Mouse (Mus musculus): ENCODE results near the gene Myo1a.
"Not testable (repeated sequence)": the region's sequence is repeated elsewhere in the genome, so short reads cannot be mapped to it uniquely, and the experiment has no call there.

Myo1a gene

DNA sequence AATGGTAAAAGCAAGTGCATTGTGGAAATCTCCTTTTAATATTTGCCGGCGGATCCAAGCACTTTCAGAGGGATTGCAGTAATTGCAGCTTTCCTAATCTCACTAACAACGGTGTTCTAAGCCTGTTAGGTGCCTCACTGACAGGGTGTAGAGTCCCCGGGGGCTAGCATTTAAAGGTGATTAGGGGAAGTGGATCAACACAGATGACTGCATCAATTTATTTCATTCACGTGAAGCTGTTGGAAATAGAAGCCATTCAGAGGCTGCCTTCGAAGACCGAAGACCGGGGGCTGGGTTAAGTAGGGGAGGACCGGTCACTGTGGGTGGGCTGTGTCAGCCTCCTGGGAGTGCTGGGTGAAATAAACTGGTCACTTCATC is 26.0 kb downstream of the Myo1a start:
- DNase-seq = no peak

DNA sequence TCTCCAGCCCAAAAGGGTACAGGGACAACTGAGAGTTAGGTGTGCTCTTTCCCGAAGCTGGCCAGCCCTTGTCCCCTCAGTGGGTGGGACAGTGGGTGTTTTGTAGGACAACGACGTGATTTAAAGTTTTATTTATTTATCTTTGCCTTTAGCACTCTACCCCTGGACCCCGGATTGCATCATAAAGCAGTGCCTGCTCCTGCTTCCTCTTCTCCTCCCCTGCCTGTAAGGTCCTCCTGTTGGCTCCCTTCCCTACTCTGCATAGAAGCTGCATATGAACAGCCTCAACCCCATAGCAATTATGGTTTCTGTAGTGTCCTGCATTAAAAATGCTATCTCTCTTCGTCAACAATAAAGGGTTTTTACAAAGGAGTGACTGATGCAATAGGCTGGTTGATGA is 26.4 kb downstream of the Myo1a start:
- no peak for DNase-seq

DNA sequence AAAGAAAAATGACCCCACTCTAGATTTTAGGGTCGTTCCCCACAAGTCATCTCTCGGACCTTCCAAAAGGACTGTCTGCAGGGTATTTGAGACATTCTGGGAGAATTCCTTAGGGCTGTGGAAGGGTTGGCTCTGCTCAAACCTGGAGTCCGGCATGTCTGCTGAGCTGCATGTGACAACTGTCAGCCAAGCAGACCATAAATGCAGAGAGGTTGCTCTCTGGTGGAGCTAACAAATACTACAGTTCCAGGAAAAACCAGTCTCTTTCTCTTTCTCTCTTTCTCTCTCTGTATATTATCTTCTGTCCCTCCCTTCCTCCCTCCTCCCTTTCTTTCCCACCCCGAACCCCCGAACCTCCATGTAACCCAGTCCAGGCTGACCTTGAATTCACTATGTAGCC is 29.5 kb downstream of the Myo1a start:
- no peak for DNase-seq

DNA sequence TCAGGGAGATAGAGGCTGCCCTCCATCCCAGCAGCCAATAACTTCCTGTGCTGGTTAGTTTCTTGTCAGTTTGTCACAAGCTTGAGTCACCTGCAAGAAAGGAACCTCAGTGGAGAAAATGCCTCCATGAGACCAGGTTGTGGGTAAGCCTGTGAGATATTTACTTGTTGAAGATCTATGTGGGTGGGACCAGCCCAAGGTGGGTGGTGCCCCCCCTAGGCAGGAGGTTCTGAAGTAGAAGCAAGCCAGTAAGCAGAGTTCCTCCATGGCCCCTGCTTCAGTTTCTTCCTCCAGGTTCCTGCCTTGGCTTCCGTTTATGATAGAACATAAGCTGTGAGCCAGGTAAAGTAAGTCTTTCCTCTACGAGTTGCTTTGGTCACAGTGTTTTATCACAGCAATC is 31.3 kb downstream of the Myo1a start:
- no peak for DNase-seq

DNA sequence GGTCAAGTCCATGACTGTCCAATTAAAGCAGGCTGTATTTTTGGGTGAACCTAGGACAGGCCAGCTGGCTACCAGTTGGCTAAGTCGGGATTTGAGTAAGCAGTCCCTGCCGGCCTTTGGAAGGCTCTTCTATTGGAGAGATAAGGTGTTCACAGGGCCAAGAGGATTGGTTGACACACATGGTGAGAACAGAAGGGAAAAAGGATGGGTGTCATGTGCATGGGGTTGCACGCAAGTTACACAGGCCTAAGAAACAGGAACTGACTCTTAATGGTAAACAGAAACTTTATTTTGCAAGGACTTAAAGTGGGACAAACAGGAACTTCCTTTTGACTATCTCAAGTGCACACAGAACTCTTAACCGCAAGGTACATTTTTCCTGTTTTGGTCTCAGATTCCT is 31.9 kb downstream of the Myo1a start:
- DNase-seq = no peak

DNA sequence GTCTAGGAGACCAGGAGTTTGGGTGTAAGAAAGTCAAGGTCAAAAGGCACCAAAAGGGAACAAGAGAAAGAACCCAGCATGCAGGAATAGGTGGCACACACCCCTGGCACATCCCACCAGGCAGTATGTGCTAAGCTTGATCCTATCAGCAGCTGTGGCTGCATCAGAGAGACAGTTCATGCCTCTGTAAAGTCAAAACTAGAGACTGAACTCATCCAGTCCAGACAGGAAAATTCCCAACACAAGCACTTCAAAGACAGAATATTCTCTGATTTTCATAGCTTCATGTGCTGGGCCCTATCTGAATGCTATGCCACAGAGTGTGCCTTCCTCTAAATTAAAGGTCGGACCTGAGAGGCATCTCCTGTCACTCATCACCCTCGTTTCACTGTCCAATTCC is 32.6 kb downstream of the Myo1a start:
- no peak for DNase-seq

DNA sequence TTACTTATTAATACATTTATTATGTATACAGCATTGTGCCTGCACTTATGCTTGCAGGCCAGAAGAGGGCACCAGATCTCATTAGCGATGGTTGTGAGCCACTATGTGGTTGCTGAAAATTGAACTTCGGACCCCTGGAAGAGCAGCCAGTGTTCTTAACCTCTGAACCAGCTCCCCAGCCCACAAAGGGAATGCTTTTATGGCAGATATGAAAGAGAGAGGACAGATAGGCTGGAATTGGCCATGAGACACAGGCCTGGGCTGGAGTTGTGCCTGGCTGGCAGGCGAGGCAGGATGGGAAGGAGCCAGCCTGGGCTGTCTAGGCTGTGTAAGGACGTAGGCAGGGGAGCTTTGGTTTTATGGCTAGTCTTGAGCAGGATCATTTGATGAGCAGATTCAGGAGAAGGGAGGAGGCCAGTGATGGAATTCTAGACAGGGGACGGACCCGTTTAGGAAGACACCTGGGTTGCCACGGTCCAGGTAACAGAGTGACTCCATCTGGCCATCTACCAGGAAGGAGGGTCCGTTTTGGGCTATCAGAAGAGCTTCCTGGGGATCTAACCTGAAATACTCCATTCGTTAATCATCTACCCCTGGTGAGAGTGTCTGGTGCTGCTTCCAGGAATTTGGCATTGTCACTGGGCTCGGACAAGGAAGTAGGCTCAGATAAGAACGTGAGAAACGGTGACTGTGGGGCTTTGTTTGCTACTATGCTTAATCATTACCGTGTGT is 33.3 kb downstream of the Myo1a start:
- DNase-seq = peak; percentile 18

DNA sequence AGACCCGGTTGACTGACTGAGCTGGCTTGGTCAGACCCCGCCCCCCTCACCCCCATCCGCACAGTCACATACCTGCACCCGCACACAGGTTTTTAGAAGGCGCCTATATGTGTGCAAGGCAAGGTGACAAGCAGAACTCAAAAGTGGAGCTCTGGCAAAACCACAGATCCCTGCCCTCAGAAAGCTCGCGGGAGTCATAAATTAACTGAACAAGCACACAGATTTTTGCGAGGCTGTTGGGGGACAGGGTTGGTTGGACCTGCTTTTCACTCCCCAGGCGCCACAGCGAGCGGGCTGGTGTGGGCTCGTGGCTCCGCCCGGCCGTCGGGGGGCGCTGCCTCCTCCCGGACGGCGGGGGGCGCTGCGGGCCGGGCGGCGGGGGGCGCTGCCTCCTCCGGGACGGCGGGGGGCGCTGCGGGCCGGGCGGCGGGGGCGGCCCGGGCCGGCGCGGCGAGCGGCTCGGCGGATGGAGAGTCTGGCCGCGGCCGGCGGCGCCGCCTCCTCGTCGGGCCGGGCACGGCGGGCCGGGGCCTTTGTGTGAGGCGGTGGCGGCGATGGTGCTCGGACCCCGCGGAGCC is 34.2 kb downstream of the Myo1a start, which contains the start of gene Zbtb39:
Gene Zbtb39, plus strand, starts transcription at position 456 of the 578 bp plus-strand sequence.
- peak; percentile 65 for DNase-seq

DNA sequence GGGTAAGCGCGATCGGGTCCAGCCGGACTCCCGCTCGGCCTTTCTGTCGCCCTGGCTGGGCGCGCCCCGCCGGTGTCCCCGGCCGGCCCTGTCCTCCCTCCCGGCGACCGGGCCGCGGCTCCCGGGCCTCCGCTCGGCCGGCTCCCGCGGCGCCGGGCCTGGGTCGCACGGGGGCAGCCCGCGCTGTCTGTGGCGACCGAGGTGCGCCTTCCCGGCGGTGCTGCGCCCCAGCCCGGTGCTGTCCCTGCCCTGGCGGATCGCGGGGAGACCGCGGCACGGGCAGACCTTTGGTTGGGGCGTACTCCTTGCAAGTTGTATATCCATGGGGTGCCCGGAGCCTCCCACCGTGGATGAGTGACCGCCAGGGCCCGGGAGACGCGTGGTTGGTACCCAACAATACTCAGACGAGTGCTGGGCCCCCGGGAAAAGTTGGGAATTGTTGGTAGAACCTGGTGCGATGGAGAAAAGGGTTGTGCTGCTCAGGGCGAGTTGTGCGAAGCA is 34.7 kb downstream of the Myo1a start:
- no peak for DNase-seq

DNA sequence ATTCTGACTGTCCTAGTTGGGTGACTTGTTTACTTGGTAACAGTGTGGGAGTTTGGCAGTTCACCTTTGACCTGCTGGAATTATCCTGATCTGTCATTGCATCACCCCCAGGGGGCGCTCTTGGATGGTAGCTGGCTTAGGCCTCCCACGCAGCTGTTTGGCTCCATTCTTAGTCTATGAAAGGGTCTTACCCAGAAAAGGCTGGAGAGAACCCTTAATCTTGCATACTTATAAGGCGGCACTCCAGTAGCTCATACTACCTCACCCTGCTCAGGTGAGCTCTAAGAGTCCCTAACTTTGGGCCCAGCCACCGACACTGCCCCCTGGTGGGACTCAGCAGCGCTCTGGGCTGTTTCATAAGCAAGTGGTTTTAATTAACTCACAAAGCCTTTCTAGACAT is 39.7 kb downstream of the Myo1a start:
- no peak for DNase-seq

DNA sequence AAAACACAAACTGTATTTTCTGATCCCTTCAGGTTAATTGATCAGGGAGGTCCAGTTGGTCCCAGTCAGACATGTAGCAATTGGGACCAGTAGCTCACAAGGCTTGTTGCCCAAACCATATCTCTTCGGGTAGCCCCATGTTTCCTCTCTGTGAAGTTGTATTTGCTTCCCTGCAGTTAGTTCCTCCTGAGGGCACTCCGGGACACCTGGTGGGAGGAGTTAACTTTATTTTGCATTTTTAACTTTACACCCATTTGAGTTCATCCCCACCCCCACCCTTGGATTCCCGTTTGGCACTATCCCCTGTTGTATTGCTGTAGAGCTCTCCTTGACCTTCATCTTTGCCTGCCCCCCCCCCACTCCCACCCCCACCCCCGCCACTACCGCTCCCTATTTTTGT is 40.9 kb downstream of the Myo1a start:
- no peak for DNase-seq

DNA sequence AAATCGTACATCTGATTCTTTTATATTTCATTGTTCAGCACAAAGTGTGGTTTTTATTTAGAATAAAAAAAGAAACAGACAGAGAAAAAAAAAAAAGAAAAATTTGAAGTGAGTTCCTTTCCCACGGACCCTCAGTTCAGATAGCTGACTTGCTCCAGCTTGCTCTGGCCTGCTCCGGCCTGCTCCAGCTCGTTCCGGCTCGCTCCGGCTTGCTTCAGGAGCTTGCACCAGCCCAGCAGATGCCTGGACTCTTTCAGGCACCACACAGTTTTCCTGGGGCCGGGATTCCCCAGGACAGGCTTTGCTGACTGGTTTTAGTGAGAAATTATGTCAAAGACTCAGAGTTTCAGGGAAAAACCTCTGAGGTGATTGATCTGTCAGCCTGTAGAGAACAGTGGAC is 42.3 kb downstream of the Myo1a start:
- DNase-seq = no peak

DNA sequence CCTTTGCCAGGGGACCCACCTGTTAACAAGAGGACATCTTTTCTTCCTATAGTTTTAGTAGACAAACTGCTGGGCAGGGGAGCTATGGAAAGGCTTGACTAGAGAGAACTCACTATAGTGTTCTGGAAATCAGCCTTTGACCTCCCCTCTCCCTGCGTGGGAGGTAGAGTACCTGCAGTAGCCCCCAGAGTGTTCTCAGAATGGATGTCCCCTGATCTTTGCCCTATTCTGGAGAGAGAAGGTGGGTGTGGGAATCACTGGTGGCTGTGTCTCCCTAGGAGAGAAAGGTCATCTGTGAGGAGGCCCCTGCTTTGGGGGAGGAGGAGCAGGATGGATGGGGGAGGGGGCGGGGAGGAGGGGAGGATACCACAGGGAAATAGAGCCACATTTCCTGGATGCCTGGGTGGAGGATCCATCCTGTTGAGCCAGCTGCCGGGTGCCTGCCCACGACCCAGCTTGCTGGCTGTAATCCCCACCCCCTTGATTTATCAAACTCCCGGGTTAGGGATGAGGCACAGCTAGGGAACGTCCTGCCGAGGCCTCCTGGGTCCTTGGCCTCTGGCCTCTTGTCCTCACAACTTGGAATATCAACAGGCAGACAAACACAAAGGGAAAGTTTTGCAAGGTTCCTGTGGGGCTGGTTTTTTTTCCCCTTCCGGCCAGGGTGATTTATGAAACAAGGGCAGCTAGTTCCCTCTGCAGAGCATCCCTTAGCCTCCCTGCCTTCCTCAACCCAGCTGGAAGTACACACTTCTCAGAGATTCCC is 44.1 kb downstream of the Myo1a start:
- DNase-seq = no peak

DNA sequence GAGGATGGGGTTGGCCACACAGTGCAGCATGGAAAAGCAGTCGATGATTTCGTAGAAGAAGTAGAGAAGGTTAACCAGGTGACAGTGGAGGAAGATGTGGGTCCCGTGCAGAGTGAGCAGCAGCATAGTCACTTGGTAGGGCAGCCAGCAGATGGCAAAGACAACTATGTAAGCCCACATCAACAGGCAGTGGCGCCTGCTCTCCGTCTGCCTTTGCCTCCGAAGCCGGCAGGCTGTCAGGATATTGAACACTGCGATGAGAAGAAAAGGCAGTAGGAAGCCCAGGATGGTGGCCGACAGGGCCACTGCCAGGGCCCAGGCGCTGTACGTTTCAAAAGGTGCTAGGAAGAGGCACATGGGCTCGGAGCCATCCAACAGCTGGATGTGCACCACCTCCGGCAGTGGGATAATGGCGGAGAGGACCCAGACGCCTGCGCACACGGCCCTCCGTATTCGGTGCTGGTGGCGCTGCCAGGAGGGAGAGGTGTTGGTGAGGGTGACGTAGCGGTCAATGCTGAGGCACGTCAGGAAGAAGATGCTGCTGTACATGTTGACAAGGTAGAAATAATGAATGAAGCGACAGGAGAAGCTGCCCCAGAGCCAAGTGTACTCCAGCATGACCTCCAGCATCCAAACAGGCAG is 45.3 kb downstream of the Myo1a start:
- DNase-seq = no peak

DNA sequence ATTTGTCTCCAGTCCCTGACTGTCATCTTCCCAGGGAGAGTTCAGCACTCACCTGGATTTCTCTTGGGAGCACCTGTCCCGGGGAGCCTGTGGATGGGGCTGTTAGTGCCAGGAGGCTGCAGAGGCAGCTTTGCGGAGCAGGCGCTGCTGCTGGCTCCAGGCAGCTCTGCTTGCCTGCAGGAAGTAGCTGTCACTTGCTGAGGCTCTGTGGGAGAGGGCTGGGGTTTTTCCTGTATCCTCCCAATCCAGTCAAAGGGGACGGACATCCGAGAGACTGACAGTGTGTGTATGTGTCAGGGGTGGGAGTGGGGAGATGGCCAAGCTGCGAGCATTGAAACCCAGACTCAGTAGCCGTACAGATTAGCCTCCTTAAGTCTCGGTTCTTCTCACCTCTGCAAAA is 46.6 kb downstream of the Myo1a start, which contains the start of gene Gpr182:
Gene Gpr182, minus strand, starts transcription at position 185 of the 400 bp plus-strand sequence.
- no peak for DNase-seq

DNA sequence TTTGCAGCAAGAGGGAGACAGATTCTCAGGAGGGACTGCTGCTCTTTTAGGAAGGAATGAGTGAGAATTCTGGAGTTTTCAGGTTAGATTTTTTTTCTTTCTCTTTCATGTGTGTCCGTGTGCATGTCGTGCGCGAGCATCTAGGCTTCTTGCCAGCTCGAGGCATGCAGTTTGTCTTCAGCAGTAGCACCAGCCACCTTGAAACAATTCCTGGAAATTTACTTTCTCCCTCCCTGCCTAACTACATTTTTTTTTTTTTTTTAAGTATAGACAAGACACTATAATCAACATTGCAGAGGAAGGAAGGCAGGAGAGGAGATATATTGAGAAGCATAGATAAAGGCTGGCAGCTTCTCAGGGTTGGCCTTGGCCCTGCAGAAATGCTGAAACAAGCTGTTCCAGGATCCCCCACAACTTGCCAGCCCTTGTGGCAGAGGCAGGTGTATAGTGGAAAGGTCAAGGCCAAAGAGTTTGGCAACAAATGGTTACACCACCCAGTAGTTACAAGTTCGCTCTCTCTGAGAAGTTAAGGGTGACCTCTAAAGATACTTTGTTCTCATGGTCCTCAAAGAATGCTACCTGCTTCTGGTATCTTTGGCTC is 49.7 kb downstream of the Myo1a start:
- no peak for DNase-seq

DNA sequence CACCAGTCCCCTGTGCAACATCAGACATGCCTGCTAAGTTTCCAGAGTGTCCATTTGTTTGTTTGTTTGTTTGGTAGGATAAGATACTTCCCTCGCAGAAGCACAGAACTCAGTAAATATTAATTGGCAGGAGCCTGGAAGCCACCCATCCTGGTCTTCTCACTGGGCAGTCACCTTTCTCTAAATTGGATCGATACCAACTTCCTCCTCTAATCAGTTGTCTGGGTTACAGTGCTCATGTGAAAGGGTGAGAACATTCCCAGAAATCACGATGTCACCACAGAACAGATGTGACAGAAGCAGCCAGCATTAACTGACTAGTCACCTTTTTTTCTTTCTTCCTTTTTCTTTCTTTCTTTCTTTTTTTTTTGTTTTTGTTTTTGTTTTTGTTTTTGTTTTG is 50.3 kb downstream of the Myo1a start:
- DNase-seq = no peak

DNA sequence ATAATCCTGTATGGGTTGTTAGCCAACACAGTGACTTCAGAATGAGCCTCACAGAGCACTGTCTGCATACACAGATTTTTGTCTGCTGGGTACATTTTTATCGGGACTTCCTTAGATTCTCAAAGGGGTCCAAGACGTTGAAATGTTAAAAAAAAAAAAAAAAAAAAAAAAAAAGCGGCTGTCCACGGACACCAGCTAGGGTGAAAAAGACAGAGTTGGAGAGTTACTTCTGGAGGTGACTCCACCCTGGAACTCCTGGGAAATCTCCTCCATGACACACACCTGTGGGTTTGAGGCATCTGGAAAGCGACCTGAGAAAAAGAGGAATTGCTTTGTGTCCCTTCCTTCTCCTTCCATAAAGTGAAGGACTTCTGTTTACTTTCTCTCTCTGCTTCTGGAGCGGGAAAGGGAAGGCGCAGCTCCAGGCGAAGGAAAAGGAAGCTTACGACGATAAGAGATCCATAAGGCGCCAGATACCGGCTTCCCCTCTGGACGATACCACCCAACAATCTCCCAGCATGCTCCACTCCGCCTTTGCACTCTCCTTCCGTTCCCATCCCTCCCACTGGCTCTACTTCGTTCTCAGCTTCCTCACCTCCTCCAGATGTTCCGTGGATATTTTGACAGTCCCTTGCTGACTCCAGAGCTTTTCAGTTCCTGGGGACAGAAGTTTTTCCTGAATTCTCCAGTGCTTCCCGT is 50.9 kb downstream of the Myo1a start:
- no peak for DNase-seq

DNA sequence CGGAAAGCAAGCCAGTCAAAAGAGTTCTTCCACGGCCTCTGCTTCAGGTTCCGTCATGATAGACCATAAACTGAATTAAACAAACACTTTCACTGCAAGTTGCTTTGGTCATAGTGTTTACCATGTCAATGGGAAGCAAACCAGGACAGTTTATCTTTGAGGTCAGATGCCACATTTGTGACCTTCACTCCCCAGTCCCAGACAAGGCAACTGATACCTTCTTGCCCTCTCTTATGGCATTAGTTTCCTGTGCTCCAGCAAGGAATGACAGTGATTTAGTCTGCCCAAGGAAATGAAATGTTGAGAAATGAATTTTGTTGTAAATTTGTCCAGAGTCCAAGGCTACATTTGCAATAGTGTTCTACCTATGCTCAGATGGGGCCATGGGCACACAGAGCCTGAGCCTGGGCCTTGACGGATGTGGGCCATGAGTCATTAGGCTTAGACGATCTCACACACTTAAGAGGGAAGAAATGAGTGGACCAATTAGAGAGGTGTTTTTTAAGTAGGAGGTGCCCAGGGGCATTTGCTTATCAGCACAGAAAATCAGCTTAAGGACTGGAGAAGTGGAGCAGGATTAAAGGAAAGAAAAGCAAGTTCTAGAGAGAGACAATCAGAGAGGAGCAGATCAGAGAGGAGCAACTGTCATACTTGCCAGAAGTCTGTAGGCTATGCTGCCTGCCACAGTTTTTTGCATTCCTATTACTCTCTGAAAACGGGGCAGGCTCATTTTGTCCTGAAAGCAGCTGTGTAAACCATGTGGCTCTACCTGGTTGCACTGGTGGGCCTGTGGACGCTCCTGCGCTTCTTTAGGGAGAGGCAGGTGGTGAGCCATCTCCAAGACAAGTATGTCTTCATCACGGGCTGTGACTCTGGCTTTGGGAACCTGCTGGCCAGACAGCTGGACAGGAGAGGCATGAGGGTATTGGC is 54.5 kb downstream of the Myo1a start, which contains the start of the genes Rdh1 and Rdh16f1:
Gene Rdh1, plus strand, starts transcription at position 541 of the 930 bp plus-strand sequence.
Gene Rdh16f1, plus strand, starts transcription at position 607 of the 930 bp plus-strand sequence.
- no peak for DNase-seq

DNA sequence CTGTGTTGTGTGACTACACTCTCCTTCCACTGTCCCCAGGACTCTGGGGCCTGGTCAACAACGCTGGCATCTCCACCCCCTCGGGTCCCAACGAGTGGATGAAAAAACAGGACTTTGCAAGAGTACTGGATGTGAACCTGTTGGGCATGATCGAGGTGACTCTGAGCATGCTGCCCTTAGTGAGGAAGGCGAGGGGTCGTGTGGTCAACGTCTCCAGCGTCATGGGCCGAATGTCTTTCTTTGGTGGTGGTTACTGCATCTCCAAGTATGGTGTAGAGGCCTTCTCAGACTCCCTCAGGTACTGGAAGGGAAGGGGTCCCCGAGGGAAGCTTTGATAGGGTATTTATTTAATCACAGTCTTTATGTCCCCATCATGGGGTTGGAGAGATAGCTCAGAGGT is 58.0 kb downstream of the Myo1a start:
- DNase-seq = not testable (repeated sequence)
